Mouse (Mus musculus): Measurements from ENCODE around the gene Sdc3. TPM values are rescaled to one million over a fixed set of nuclear protein-coding genes. Genes with fewer than 3 reads are reported as not detected.
A peak's percentile ranks its signal among the peaks of the same experiment; 100 is the strongest.

Gene Sdc3
- total RNA-seq, 2 experiments from 2014 or later: 149 to 179 TPM

GRCm38 (mm10) chr4:130820594-130821255 lies 28.4 kb downstream of the Sdc3 start:
- no peak for DNase-seq

- DNase-seq: peak; percentile 67
These were observed 36.7 kb downstream of the Sdc3 start for GRCm38 (mm10) chr4:130828851-130829673.

- peak; percentile 66 for DNase-seq
These were observed 41.8 kb downstream of the Sdc3 start for GRCm38 (mm10) chr4:130834122-130834521.

- no peak for DNase-seq
These were observed 43.2 kb downstream of the Sdc3 start for GRCm38 (mm10) chr4:130835550-130835949.

- no peak for DNase-seq
These were observed 44.1 kb downstream of the Sdc3 start for GRCm38 (mm10) chr4:130836281-130837061.

- no peak for DNase-seq
These were observed 46.2 kb downstream of the Sdc3 start for GRCm38 (mm10) chr4:130838585-130838984.

- peak; percentile 70 for DNase-seq
These were observed 48.9 kb downstream of the Sdc3 start for GRCm38 (mm10) chr4:130841107-130841840.

GRCm38 (mm10) chr4:130848814-130849213 lies 56.5 kb downstream of the Sdc3 start:
- no peak for DNase-seq

- no peak for DNase-seq
These were observed 65.3 kb downstream of the Sdc3 start for GRCm38 (mm10) chr4:130857661-130858060.

GRCm38 (mm10) chr4:130858880-130859279 lies 66.5 kb downstream of the Sdc3 start:
- no peak for DNase-seq

GRCm38 (mm10) chr4:130859467-130859866 lies 67.1 kb downstream of the Sdc3 start:
- DNase-seq: no peak

GRCm38 (mm10) chr4:130860902-130861652 lies 68.7 kb downstream of the Sdc3 start:
- no peak for DNase-seq

GRCm38 (mm10) chr4:130861653-130862208 lies 69.4 kb downstream of the Sdc3 start:
- peak; percentile 85 for DNase-seq

GRCm38 (mm10) chr4:130862538-130862937 lies 70.2 kb downstream of the Sdc3 start:
- DNase-seq: no peak

GRCm38 (mm10) chr4:130865460-130865859 lies 73.1 kb downstream of the Sdc3 start:
- no peak for DNase-seq

- DNase-seq: no peak
These were observed 73.6 kb downstream of the Sdc3 start for GRCm38 (mm10) chr4:130865901-130866371.

- DNase-seq: no peak
These were observed 75.6 kb downstream of the Sdc3 start for GRCm38 (mm10) chr4:130867940-130868339.

- no peak for DNase-seq
These were observed 76.5 kb downstream of the Sdc3 start for GRCm38 (mm10) chr4:130868803-130869202.

GRCm38 (mm10) chr4:130872414-130872813 lies 80.1 kb downstream of the Sdc3 start:
- no peak for DNase-seq

GRCm38 (mm10) chr4:130873440-130873839 lies 81.1 kb downstream of the Sdc3 start:
- no peak for DNase-seq

GRCm38 (mm10) chr4:130874601-130875000 lies 82.3 kb downstream of the Sdc3 start:
- peak; percentile 89 for DNase-seq

Data from adrenal gland, postnatal 10 days (tissue).